Mouse (Mus musculus) limb, embryonic 12.5 days (tissue): ENCODE measurements at regions not wholly inside any gene's neighbourhood (a gene's known extent, or its start where the extent isn't known, plus 50 kb on each side); places are given as distances from the start of the nearest gene placed in this dataset.

Source experiments
- ATAC-seq: fragments of 200-750 bp; cut with Nextera tagmentation; 2 replicates; pipeline ENCODE4 v1.8.0; 2017; ENCODE audit warnings: low read depth, moderate TSS enrichment; ENCODE audit not compliant: insufficient number of reproducible peaks, insufficient read depth, low FRiP score, low TSS enrichment
- H3K27ac ChIP-seq: fragments of 300-500 bp; sonication (generic); 2 replicates; pipeline ENCODE4 v1.5.1; 2016; ENCODE audit warnings: mild to moderate bottlenecking, moderate library complexity
- H3K27me3 ChIP-seq: fragments of 300-500 bp; sonication (generic); 2 replicates; pipeline ENCODE4 v1.6.1; 2016; ENCODE audit warnings: mild to moderate bottlenecking, moderate library complexity
- H3K36me3 ChIP-seq: fragments of 300-500 bp; sonication (generic); 2 replicates; pipeline ENCODE4 v1.6.1; 2016; ENCODE audit warnings: mild to moderate bottlenecking, moderate library complexity
- H3K4me1 ChIP-seq: fragments of 300-500 bp; sonication (generic); replicated peaks from 2 replicates; pipeline ENCODE4 v1.6.1; 2016
- H3K4me2 ChIP-seq: fragments of 300-500 bp; sonication (generic); 2 replicates; pipeline ENCODE4 v1.6.1; 2016; ENCODE audit warnings: mild to moderate bottlenecking, moderate library complexity
- H3K4me3 ChIP-seq: fragments of 300-500 bp; sonication (generic); replicated peaks from 2 replicates; pipeline ENCODE4 v1.5.1; 2016; ENCODE audit warnings: mild to moderate bottlenecking
- H3K9ac ChIP-seq: fragments of 300-500 bp; sonication (generic); replicated peaks from 2 replicates; pipeline ENCODE4 v1.6.1; 2016; ENCODE audit warnings: mild to moderate bottlenecking, moderate library complexity
- H3K9me3 ChIP-seq: fragments of 300-500 bp; sonication (generic); 2 replicates; pipeline ENCODE4 v1.6.1; 2016; ENCODE audit warnings: mild to moderate bottlenecking, moderate library complexity
- WGBS: fragments of 180-500 bp; shearing (Covaris S2); methylation state at CpG from one replicate; pipeline ENCODE4 v1.1.7; 2016; 5-methylcytosine and 5-hydroxymethylcytosine counted together

DNA sequence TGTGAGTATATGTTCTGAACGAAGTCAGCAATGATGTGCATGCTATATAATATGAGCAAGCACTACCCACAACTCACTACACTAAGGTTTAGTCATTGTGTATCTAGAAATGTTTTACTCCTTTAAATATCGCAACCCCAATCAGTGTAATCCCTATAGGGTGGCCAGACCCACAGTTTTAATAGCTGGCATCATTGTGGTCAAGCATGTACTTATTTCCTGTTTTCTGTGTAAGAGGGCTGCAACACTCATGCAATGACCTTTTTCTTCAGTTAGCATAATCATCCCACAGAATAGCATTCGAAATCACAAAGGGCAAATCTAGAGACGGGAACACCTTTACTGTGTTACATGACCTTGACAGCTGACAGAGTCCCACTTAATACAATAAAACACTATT, 333.3 kb downstream of the Insc start:
- H3K4me3 ChIP-seq, result no peak overlapping the region
- no peaks in the 10 kb centered on the region for H3K9me3 ChIP-seq
- no peaks in the 10 kb centered on the region for H3K36me3 ChIP-seq
- no peaks in the 10 kb centered on the region; the same call in 1 of the 2 replicates for H3K4me1 ChIP-seq
- WGBS, result 83% methylated on average over 4 of the region's 4 CpGs
- H3K9ac ChIP-seq, result no peak overlapping the region
- no peak overlapping the region for H3K4me2 ChIP-seq
- no peak overlapping the region for H3K27ac ChIP-seq
- no peaks in the 10 kb centered on the region for H3K27me3 ChIP-seq
- ATAC-seq, result no peak

GRCm38 (mm10) chr7:115084711-115085380, 341.4 kb downstream of the Insc start:
- Histone ChIP-seq H3K36me3 (no peaks in the 10 kb centered on the region), H3K9ac (no peak overlapping the region), H3K4me2 (no peak overlapping the region), H3K9me3 (no peaks in the 10 kb centered on the region), H3K4me1 (no peaks in the 10 kb centered on the region), H3K4me3 (no peak overlapping the region), H3K27ac (no peak overlapping the region), H3K27me3 (no peaks in the 10 kb centered on the region)
- ATAC-seq, result no peak
- 89% methylated on average over 3 of the region's 3 CpGs for WGBS

- H3K27ac ChIP-seq, result no peak overlapping the region
- WGBS, result 82% methylated on average over 4 of the region's 4 CpGs
- H3K4me3 ChIP-seq, result no peak overlapping the region
- H3K4me2 ChIP-seq, result no peak overlapping the region
- H3K4me1 ChIP-seq, result no peaks in the 10 kb centered on the region
- ATAC-seq, result no peak
- no peaks in the 10 kb centered on the region for H3K36me3 ChIP-seq
- no peaks in the 10 kb centered on the region for H3K27me3 ChIP-seq
- no peak overlapping the region for H3K9ac ChIP-seq
- H3K9me3 ChIP-seq, result no peaks in the 10 kb centered on the region
Measured at GRCm38 (mm10) chr7:115086542-115087448, 343.3 kb downstream of the Insc start.

DNA sequence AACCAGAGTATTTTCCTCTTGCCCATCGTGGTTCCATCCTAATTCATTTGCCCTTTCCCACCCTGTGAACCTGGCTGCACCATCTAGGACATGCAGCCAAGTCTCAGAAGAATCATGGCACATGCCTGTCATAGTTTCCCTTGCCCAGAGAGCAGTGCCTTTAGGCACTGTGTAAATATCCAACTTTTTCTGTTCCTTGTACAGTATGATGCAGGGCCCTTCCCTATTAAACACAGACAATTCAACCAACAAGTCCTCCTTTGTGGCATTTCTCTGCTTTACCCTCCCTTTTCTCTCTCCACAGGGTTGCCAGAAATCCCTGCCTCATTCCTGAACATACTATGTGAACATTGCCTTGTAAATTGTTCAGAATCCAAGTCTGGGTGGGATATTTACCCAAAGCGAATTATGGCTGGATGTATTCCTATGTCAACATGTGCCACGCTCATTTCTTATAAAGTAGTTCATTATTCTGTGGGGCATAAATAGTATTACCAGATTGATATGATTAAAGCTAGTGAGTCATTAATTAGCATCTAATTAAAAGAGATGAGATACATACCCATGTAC, 349.1 kb downstream of the Insc start:
- no peak for ATAC-seq
- no peaks in the 10 kb centered on the region for H3K27me3 ChIP-seq
- no peak overlapping the region for H3K9ac ChIP-seq
- H3K4me3 ChIP-seq, result no peak overlapping the region
- no peak overlapping the region for H3K27ac ChIP-seq
- H3K36me3 ChIP-seq, result no peaks in the 10 kb centered on the region
- no peaks in the 10 kb centered on the region for H3K4me1 ChIP-seq
- no peaks in the 10 kb centered on the region for H3K9me3 ChIP-seq
- no peak overlapping the region for H3K4me2 ChIP-seq
- WGBS, result 83% methylated on average over 3 of the region's 3 CpGs

DNA sequence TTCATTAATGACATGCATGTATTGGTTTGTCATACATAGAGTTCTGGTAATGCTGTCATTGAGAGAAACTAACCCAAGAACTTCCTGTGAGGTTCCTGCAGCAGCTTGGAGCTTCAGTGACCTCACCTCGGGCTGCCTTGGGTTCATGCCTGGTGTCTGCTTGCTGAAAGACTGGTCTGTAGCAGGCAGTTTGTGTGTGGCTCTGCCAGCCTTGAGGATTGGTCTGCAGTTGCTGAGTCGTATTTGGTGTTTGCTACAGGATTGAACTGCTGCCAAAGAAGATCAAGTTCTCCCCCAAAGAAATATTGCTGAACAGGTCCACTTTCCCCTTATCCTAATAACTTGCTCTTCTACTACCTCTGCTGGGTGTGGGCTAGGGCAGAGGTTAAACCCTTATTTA, 362.5 kb downstream of the Insc start:
- Histone ChIP-seq H3K36me3 (no peaks in the 10 kb centered on the region), H3K9me3 (no peaks in the 10 kb centered on the region), H3K4me3 (no peak overlapping the region), H3K4me2 (no peak overlapping the region), H3K27me3 (0 out of 2 replicates have a peak, but pooled peaks cover 2% of the 10 kb centered on the region), H3K27ac (no peak overlapping the region), H3K4me1 (no peaks in the 10 kb centered on the region), H3K9ac (no peak overlapping the region)
- no peak for ATAC-seq
- WGBS, result 72% methylated on average over 2 of the region's 2 CpGs

GRCm38 (mm10) chr7:115112282-115112681, 368.8 kb downstream of the Insc start:
- no peak for ATAC-seq
- Histone ChIP-seq H3K27ac (no peak overlapping the region), H3K4me2 (no peak overlapping the region), H3K27me3 (no peaks in the 10 kb centered on the region), H3K36me3 (no peaks in the 10 kb centered on the region), H3K9me3 (no peaks in the 10 kb centered on the region), H3K4me3 (no peak overlapping the region), H3K9ac (no peak overlapping the region), H3K4me1 (no peaks in the 10 kb centered on the region)
- 62% methylated on average over 3 of the region's 3 CpGs for WGBS

DNA sequence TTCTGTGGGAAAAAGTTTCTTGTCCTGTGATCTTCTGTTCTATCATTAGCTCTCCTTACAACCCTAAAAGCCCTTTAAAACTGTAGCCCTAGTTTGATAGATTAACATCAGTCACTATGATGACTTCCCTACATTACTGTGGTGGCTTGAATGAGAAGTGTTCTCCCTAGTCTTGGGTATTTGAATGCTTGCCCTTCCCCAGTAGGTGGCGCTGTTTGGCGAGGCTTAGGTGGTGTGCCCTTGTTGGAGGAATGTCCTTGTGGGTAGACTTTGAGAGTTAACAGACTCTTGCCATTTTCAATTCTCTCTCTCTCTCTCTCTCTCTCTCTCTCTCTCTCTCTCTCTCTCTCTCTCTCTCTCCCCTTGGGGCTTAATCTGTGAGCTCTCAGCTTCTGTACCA, 379.8 kb downstream of the Insc start:
- Histone ChIP-seq H3K4me1 (no peaks in the 10 kb centered on the region), H3K27ac (no peak overlapping the region), H3K9me3 (no peaks in the 10 kb centered on the region), H3K4me3 (no peak overlapping the region), H3K9ac (no peak overlapping the region), H3K27me3 (no peaks in the 10 kb centered on the region), H3K4me2 (no peak overlapping the region), H3K36me3 (no peaks in the 10 kb centered on the region)
- 53% methylated on average over 2 of the region's 2 CpGs for WGBS
- no peak for ATAC-seq

GRCm38 (mm10) chr7:115129001-115129400, 385.5 kb downstream of the Insc start:
- Histone ChIP-seq H3K4me2 (no peak overlapping the region), H3K27ac (no peak overlapping the region), H3K9me3 (no peaks in the 10 kb centered on the region), H3K4me3 (no peak overlapping the region), H3K4me1 (no peaks in the 10 kb centered on the region), H3K9ac (no peak overlapping the region), H3K36me3 (no peaks in the 10 kb centered on the region), H3K27me3 (no peaks in the 10 kb centered on the region)
- no peak for ATAC-seq
- WGBS, result 57% methylated on average over 3 of the region's 3 CpGs

- no peak overlapping the region for H3K9ac ChIP-seq
- no peaks in the 10 kb centered on the region for H3K27me3 ChIP-seq
- no peaks in the 10 kb centered on the region for H3K9me3 ChIP-seq
- WGBS, result 90% methylated on average over 10 of the region's 10 CpGs
- H3K4me1 ChIP-seq, result no peaks in the 10 kb centered on the region
- no peak overlapping the region for H3K27ac ChIP-seq
- H3K36me3 ChIP-seq, result no peaks in the 10 kb centered on the region
- H3K4me2 ChIP-seq, result no peak overlapping the region
- no peak for ATAC-seq
- no peak overlapping the region for H3K4me3 ChIP-seq
Measured at GRCm38 (mm10) chr7:115131259-115131969, 387.9 kb downstream of the Insc start.

GRCm38 (mm10) chr7:115131970-115132551, 388.6 kb downstream of the Insc start:
- Histone ChIP-seq H3K9me3 (no peaks in the 10 kb centered on the region), H3K4me1 (no peaks in the 10 kb centered on the region), H3K9ac (no peak overlapping the region), H3K27ac (no peak overlapping the region), H3K4me3 (no peak overlapping the region), H3K27me3 (no peaks in the 10 kb centered on the region), H3K4me2 (no peak overlapping the region), H3K36me3 (no peaks in the 10 kb centered on the region)
- WGBS, result 70% methylated on average over 11 of the region's 11 CpGs
- ATAC-seq, result no peak

GRCm38 (mm10) chr7:115132595-115132994, 389.1 kb downstream of the Insc start:
- no peaks in the 10 kb centered on the region for H3K9me3 ChIP-seq
- no peak overlapping the region for H3K4me2 ChIP-seq
- H3K9ac ChIP-seq, result no peak overlapping the region
- H3K4me1 ChIP-seq, result no peaks in the 10 kb centered on the region
- no peak overlapping the region for H3K27ac ChIP-seq
- H3K36me3 ChIP-seq, result no peaks in the 10 kb centered on the region
- H3K27me3 ChIP-seq, result no peaks in the 10 kb centered on the region
- WGBS, result 81% methylated on average over 3 of the region's 3 CpGs
- H3K4me3 ChIP-seq, result no peak overlapping the region
- no peak for ATAC-seq
